Mouse (Mus musculus) layer of hippocampus, postnatal 10 days (tissue): ENCODE results near the gene Naa16. TPM values are rescaled to one million over a fixed set of nuclear protein-coding genes. Genes with fewer than 3 reads are reported as not detected.
A peak's percentile ranks its signal among the peaks of the same experiment; 100 is the strongest.
"Not testable (repeated sequence)": the region's sequence is repeated elsewhere in the genome, so short reads cannot be mapped to it uniquely, and the experiment has no call there.

Source experiments
- DNase-seq, 2 experiments: peaks; one replicate each; pipeline ENCODE4 v3.0.0; 2021; ENCODE audit warnings: low spot score in 2 of 2
- long read RNA-seq: library from polyadenylated mRNA; stranded (forward); transcript quantifications from one replicate; pipeline ENCODE4 v2.0.0, GENCODE M21; 2023
- total RNA-seq, 2 experiments: library from RNA; stranded (reverse); gene quantifications; 2 replicates each; pipeline ENCODE4 v1.2.3; 2021

Gene Naa16
- total RNA-seq, result 10 to 100 TPM; 10.6 to 14.5 TPM
- long read RNA-seq, result 0 reads

DNA sequence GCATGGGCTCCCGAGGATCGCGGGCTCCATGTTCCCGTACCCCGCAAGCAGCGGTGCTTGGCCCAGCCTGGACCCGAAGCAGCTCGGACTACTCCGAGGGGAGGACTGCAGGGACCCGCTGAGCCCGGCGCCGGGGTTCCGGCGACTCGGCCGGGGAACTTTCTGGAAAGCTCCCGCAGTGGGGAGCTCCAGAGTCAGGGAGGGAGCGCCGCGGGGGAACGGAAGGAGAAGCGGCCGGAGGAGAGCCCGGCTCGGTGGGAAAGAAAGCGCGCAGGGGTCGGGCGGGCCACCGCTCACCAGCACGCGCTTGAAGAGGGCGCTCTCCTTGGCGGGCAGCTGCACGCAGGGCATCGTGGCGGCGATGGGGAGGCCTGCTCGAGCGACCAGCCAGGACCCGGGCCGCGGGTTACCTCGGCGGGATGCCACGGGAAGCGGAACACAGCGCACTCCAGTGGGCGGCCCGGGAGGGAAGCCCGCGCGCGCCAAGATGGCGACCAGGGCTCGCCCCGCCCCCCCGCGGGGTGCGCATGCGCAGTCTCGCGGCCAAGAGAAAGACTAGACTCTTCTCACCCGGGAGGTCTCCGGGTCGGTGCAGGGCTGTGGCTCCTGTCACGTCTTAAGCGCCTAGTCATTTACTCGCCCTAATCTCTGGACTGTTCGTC, at the start of gene Naa16:
Naa16 (minus strand) TSS at position 514 of the 662 bp plus-strand sequence.
- peak; percentile 95 to 97 for DNase-seq

DNA sequence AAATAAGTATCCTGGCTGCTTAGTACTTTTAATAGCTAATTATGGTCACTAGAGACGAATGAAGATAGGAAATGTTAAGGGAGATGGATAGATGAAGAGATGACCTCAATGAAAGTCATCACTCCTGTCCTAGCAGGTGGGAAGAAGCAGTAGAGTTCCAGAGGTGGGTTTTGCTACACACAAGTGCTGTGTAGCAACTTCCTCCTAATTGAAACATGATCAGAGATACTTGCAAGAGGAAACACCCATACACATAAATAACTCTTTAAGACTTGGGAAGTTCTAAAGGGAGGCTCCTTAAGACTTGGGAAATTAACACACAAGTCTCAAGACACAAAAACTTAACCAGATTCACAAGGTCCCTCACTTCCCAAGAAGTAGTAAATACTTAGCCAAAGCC, 43.5 kb upstream of the Naa16 start:
- no peak for DNase-seq

DNA sequence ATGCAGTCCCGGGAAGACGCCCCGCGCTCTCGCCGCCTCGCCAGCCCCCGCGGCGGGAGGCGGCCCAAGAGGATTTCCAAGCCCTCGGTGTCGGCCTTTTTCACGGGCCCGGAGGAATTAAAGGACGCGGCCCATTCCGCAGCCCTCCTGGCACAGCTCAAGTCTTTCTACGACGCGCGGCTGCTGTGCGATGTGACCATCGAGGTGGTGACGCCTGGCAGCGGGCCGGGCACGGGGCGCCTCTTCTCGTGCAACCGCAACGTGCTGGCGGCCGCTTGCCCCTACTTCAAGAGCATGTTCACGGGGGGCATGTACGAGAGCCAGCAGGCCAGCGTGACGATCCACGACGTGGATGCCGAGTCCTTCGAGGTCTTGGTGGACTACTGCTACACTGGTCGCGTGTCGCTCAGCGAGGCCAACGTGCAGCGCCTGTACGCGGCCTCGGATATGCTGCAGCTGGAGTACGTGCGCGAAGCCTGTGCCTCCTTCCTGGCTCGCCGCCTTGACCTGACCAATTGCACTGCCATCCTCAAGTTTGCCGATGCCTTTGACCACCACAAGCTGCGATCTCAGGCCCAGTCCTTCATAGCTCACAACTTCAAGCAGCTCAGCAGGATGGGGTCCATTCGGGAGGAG, 36.3 kb upstream of the Naa16 start:
- DNase-seq, result not testable (repeated sequence)

DNA sequence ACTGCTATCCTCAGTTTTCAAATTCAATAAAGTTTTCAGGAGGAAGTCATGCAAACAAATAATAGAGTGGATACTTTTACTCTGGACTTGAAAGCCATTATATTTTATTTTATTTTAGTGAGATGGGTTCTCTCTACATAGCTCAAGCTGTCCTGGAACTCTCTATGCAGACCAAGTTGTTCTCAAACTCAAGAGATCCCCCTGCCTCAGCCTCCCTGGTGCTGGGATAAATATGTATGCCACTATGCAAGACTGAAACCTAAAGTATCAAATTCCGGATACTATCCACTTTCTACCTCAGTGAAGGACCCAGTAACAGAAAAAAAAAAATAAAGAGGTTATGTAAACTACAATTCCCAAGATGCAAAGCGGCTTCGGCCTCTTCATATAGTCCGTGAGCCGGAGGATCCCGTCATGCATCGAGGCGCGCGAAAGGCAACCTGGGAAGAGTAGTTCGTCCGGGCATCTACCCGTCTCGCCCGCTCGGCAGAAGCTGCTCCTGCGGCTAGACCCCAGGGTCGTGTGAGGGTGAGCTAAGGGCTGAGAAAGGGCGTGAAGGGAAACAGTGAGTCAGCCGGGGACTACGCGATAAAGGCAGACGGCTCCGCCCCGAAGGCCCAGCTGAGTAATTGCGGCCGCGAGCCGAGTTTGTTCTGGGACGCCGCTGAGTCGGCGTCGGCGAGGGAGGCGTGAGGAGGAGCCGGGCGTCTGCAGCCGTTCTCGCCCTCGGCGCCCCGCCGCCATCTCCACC, 35.6 kb upstream of the Naa16 start, which contains the start of gene Kbtbd7:
Kbtbd7 (plus strand) TSS at position 533 of the 751 bp plus-strand sequence.
- peak; percentile 87 to 92 for DNase-seq

DNA sequence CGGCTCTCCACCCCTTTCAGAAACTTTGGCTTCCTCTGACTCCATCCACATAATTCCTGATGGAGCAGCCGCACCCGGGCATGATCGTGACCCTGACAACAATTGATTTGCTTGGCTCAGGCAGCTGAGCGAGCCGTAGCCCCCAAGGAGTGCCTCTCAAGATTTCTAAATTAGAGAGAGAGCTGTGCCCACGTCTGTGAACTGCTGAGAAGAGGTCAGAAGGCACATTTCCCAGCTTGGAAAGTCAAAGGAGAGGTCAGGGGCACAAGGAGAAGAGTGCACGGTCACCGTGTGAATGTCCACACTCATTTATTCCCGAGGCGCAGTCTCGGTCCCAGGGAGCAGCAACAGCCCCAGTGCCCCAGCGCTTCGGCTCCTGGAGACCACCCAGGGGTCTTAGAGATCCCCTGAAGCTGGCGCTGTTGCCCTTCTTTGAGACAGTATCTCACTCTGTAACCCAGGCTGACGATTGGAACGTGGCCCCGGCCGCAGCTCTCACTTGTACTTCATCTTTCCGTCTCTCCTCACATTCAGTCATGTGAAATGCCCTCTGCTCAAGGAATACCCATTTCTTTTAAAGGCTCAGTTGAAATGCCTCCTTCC, 29.6 kb upstream of the Naa16 start:
- no peak for DNase-seq

DNA sequence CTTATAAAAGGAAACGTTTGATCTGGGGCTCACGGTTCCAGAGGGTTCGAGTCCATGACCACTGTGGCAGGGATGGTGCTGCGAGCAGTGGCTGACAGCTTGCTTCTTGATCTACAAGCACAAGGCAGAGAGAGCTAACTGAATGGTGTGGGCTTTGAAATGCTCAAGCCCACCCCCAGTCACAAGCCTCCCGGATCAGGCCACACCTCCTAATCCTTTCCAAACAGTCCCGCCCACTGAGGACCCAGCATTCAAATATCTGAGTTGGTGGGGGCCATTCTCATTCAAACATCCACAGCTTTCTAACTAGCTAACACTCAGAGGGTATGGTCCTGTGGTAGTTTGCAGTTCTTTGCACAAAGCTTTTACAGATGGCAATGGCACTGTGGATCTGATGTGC, 22.5 kb upstream of the Naa16 start:
- no peak for DNase-seq

DNA sequence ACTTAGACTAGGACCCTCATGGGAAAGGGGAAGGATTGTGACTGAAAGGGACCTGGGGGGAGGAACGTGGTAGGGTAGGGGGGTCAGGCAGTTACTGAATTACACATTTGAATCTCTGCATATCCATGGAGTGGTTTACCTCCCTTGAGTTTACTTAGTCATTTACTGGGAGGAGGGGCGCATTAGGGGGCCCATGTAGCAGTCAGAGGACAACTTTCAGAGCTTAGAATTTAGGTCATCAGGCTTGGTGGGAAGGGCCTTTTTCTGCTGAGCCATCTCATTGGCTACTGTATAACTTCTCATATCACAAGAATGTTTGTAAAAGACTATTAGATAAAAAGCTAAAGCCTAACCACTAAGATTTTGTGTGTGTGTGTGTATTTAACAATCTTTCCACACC, 20.1 kb upstream of the Naa16 start:
- no peak for DNase-seq

DNA sequence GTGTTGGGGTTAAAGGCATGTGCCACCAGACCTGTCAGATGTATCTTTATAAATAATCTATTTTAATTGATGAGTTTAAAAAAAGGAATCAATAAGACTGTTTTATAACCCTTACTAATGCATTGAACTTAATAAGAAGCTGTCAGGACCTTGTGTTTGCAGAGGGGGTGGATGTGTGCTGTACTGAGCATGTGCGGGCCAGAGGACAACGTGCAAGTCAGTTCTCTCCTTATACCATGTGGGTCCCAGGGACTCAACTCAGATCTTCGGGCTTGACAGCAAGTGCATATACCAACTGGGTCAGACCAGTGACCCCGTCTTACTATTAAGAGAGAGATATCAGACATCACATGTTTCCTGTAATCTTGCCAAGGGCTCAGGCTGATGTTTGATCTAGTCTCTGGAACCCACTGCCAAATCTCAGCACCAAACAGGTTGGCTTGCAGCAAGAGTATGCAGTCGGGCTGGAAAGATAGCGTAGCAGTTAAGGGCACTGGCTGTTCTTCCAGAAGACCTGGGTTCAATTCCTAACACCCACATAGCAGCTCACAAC, 18.8 kb upstream of the Naa16 start:
- DNase-seq, result no peak

DNA sequence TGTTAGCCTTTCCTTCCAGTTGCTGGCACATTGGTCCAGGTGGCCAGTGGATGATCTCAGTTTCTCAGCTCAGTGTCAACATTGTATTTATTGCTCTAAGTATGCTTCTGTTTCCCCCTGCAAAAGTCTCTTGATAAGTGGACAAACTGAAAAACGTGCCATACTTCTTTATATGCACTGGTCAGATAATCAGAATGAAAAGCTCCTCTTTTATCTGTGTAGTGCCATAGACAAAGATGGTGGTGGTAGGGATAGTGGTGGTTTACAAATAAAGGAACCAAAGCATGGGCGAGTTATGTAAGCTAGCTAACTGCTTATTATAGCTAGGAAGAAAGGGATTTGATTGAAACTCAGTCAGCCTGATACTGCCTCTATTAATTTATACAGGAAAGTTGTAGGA, 17.1 kb upstream of the Naa16 start:
- no peak for DNase-seq

DNA sequence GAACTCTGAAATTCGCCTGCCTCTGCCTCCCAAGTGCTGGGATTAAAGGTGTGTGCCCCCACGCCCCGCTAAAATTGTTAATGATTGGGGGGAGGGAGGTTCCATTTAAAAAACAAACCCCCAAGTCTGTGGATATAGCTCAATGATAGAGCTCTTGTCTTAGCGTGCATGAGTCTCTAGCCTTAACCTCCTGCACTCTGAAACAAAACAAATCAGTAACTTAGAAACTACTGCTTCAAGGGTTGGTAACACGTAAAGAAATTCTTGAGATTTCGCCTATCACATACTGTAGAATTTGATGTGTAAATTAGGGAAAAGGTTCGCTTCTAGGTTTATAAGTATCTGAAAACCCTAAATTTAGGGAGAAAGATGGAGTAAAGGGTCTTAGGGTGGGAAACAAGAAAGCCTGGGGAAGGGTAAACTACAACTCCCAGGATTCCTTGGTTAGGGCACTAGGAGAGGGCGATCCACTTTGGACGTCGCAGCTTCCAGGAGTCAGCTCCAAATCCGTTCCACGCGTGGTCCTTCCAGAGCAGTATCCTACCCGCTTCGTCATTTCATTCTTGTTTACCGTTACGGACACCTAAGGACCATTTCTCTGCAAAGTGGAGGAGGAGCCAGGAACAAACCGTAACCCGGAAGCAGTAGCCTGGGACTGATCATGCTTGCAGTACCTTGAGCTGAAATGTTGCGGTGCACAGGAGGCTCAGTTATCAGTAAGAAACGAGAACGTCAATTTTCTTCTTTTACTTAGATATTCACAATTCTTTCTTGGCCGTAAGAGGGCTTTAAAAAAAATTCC, 6.9 kb upstream of the Naa16 start, which contains the start of gene Mtrf1:
Mtrf1 (plus strand) TSS at position 452 of the 802 bp plus-strand sequence.
- DNase-seq, result peak; percentile 65 to 68

DNA sequence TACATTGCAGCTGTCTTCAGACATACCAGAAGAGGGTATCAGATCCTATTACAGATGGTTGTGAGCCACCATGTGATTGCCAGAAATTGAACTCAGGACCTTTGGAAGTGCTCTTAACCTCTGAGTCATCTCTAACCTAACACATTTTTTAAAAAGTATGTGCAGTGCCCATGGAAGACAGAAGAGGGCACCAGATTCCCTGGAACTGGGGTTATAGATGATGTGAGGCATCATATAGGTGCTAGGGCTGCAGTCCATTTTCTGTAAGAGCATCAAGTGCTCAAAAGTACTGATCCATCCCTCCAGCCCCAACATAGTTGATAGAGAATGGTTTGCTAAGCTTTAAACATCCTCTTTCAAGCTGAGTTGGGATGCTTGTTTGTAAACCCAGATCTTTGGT, 4.0 kb upstream of the Naa16 start:
- DNase-seq, result no peak

DNA sequence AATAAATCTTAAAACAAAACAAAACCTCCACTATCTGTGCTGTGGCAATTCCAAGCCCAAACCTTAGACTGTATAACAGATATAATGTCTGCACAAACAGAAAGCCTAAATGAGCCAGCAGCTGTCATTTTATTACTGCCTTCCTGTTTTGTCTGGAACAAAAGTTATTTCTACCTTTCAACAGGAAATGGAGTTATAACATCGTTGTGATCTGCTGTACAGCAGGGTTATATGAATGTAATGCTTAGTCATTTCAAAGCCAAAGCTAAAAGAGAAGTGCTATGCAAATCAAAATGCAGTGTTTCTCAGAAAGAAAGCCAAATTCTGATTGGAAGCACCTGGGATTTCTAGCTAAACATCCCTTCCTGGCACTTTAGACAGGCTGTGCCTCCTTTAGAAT, 2.7 kb upstream of the Naa16 start:
- DNase-seq, result no peak

DNA sequence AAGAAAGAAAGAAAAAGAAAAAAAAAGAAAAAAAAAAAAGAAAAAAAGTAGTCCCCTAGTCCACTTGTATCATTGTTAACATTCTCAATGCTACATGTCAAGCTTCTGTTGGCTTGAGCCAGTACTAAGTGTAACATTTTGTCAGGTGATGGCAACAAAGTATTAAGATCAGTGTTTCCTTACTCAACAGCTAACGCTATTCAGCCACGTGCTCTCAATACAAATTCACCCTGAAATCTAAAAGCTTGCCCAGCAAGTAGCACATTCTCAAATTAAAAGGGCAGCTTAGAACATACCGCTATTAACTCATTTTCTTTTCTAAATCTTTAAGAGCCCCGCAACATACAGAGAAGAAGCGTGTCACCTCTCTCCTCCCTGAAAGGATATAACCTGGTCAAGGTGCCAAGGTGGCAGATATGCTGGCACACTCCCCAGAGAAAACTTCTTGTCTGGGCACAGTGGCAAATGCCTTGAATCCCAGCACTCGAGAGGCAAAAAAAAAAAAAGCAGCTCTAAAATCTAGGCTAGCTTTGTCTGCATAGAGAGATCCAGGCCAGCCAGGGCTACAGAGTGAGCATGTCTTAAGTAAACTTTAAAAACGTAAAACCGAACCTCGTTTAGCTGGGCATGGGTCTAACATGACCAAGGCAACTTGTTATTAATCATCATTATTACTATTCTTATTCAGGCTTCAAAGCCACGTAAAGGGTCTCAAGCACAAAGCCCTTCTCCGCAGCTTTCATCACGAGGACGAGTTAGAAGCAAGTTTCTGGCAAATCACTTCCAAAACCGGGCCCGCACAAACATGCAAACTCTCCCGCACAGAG, 927 bp downstream of the Naa16 start:
- DNase-seq, result peak in 1 of 2 experiments; percentile 20

DNA sequence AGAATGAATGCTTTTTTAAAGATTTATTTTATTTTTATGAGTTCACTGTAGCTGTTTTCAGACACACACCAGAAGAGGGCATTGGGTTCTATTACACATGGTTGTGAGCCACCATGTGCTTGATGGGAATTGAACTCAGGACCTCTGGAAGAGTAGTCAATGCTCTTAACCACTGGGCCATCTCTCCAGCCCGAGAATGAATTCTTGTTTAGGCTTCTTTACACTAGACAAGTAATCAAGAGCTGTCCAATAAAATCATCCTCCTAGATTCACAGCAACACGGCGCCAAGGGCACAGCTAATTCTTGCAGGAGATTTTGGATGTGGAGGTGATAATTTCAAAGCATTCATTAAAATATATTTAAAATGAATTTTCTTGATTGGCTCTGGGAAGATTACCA, 2.3 kb downstream of the Naa16 start:
- no peak for DNase-seq

DNA sequence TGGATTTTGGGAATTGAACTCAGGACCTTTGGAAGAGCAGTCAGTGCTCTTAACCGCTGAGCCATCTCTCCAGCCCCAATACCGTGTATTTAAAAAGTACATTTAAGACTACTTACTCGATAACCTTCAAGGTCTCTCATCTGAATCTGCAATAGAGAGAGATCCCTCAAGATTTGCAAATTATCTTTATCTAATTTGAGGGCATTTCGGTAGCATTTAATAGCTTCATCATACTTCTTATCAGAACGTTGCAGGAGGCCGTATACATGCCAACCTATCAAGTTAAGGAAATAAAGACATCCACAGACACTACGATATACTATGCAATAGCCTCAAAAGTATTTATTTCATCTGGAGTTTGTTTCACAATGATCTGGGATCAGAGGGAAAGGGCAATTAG, 7.5 kb downstream of the Naa16 start:
- DNase-seq, result no peak

DNA sequence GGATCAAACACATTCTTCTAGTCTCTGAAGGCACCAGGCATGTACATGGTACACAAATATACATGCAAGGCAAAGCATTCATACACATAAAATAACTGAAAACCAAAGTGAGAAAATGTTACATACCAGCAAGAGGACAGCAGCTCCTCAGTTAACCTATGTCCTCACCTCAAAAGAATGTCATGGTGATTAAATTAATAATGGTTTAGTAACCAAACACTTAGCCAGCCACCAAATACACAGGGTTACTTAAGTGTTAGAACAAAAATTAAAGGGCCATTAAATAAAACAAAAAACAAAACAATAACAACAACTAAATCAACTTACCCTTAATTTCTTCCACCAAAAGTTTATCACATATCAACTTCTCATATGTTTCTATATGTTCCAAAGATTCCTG, 13.5 kb downstream of the Naa16 start:
- no peak for DNase-seq

DNA sequence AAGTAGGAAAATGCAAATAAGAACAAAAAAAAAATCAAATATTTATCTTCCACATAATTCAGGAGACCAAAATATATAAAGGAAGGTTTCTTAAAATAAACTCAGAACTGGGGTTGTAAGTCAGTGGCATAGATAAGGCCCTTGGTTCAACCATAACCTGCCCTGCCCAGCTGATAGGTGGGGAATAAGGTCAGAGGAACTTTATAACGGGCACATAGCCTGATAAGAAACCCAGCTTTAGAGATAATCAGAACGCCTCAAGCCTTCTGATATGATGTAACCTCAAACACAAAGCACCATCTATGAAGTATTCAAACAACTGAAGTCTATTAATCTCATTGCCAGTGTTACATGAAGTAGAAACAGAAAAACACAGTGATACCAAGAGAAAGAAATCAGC, 32.5 kb downstream of the Naa16 start:
- DNase-seq, result no peak

DNA sequence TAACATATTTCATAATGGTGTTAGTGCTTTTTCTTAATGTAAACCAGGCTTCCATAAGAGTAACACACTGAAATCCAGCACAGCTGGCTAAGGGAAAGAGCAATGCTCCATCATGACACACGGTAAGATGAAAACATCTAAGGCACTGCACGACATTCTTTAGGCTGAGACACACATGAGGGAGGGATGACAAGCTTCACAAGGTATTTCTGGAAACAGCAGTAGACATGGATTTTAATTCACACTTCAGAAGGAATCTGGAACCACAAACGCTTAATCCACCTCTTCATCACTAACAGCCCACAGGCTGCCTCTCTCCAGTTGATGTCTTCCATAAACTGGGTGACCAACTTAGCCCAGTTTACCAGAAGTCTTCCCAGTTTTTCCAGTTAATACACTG, 44.2 kb downstream of the Naa16 start:
- no peak for DNase-seq

DNA sequence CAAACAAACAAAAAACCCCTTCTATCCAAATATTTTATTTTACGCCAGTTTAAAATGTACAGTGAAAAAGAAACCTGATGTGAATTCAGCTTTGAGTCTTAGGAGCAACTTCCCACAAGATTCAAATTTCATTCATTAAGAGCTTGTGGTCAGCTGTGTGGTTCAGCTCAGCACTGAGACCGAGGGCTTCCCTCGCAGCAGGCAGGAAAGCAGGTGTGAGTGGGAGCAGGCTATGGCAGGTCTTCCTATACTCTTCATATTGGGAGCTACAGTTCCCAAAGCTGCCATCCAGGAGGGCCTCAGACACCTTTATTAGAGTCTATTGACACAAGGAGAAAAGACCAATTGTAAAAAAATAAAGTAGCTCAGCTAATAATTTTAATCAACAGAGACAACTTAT, 55.0 kb downstream of the Naa16 start:
- DNase-seq, result no peak

DNA sequence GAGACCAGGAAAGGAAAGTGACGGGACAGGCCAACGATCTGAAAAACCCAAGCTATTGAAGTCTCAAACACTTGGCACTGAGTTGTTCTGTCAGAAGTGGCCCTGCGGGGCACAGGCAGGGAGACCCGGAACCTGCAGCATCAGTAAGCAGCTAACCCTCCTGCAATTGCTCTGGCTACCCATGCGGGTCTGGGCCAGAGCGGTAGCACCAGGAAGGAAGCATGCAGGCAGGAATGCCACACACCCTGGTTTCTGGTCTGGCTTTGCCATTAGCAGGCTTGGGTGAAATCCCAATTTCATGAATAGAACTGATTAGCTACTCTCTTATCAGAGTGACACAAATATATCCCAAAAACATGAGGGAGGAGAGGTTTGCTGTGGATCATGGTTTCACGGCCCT, 58.6 kb downstream of the Naa16 start:
- no peak for DNase-seq
